Mouse (Mus musculus): ENCODE data around the gene Apba2. TPM values are rescaled to one million over a fixed set of nuclear protein-coding genes. Genes with fewer than 3 reads are reported as not detected.
A peak's percentile ranks its signal among the peaks of the same experiment; 100 is the strongest.

Apba2 gene
- total RNA-seq, 1 experiment from 2014 or later, result 1.1 TPM

DNA sequence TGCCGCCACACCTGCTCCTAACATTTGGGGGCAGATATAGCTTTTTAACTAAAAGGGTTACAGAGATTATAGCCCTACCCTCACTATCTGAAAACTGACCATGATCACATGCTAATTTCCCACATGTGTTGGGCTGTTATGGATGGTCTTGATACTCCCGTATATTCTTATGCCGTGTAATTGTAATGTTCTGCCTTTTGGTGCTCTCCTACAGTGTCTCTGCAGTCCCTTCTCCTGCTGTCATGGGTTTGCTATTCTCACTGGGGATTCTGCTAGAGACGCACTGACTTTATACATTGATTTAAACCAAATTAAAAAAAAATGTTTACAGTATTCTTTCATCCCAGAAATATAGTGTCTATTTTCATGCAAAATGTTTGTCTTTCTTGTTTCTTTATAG is 157.4 kb downstream of the Apba2 start:
- DNase-seq, result no peak

DNA sequence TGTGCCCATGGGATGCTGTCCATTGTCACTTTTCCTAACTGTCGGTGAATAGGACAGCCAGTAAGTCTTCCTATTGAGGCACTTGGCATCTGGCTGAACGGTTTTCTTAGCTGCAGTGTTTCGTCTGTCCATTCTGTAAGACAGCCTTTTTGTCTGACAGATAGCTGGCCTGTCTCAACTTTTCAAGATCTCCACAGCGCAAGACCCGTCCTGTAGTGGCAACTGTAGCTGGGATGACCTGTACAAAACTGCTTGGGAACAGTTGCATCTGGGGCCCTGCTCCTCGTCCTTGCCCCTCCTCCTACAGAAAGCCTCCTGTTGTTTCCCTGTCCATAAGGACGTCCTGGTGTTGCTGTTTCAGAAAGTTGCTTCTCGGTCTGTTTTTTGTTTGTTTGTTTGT is 157.8 kb downstream of the Apba2 start:
- DNase-seq, result no peak

DNA sequence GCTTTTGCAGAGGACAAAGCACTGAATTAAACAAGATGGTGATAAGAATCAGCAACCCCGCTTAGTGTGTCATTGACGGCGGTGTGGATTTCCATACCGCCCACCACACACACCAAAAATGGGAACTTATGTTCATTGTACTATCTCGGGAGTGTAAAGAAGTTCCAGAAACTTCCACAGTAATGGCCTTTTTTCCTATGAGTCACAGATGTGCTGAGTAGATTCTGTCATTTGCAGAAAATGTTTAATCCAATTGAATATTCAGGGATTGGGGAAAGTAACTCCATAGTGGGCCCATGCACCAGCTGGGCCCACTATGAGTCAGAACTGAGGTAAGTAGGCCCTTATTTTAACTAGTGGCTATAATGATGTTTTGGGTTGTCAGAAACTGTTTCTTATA is 161.0 kb downstream of the Apba2 start:
- no peak for DNase-seq

DNA sequence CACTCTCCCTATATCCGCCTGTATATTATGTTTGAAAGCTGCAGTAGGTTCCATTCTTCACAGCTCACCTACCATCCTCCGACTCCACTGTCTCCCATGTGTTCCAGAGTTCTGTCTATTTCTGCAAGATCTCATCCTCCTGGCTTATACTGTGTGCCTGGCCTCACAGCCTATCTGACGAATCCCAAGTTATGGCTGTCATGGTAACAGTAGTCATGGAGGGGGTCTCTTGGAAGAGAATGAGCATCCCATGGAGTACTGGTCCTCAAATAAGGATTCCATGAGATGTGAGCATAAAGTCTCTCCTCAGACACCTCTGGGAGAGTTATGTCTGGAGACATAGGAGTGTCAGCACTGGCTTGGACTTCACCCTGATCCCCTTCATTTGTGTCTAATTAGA is 162.1 kb downstream of the Apba2 start:
- no peak for DNase-seq

DNA sequence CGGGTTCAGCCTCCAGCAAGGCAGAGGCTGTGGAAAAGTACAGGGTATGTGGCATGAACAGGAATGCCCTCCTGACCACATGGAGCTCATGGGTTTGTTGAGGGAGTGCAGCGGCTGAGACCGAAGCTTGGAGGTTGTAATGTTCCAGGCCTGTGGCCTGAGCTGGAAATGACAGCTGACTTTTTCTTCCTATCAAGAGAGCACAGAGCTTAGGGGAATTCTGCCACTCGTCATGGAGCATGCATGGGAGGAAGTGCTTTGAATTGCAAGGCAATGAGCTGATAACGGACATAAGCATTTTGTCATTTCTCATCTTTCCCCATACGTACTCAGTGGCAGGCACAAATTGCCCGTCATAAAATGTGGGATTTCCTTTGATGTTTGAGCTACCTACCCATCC is 163.6 kb downstream of the Apba2 start:
- no peak for DNase-seq

DNA sequence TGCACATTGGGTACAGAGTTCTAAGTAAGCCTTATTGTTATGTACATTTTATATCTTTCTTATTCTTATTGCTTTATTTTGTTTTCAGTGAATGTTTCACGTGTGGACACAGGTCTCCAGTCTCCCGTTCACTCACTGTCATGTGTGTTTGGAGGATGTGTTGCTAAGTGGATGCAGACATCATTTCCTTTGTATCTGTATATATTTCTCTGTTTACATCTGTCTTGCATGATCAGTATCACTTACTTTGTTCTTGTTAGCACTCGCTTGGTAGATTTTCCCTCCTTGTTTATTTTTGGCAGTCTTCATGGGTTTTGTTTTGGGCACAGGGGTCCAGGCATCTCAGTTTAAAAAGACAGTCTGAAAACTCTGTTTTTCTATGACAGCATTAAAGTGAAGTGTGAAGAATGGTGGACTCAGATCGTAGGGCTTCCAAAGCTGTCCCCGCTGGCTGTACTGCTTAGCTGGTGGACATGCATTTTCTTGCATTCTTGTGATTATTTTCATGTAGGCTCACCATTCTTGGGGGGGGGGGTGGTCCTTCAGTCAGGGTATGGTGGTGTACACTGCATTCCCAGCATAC is 164.3 kb downstream of the Apba2 start:
- DNase-seq, result no peak

DNA sequence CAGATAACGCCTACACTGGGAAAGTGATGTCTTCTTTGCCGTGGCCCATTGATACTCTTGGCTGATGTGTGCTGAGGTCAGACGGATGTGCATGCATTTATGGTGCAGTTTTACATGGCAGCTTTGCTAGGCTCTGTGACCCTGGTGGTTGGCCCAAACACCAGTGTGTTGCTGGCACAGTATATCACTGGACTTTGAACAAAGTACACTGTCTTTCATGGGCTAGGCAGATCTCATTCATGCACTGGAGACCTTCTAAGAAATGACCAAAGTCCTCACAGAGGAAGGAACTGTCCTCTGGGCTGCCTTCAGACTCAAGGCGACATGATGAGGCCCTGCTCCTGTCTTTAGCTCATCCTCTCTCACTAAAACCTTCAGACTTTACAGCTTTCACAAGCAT is 166.5 kb downstream of the Apba2 start:
- DNase-seq, result no peak

DNA sequence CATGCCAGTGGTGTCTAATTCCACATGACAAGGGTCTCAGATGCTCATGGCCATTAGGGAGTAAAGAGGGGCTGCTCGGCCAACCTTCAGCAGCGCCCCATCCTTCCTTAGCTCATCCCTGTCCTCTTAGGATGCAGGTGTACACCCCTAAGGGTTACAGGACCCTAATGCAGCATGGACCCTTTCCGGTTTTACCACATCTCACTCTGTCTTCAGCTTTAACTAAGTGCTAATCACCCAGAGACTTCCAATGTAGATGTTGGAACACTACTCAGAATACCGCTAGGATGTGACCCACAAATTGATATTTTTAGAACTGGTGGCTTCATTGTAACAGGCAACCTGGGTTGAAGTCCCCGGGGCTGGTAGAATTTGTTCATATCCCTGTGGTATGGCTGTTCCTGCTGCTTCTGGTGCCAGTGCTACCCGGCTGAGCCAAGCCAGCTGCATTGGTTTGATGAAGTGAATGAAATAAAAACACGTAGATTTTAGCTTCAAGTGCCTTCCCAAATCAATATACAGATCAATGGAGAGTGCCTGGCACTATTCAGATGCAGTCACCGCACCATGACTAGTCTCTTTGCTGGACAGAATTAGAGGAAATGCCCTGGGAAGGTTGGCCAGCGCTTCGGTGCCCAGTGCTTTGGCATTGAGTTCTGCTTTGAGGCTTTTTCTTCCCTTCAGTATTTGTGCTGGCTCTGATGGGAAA is 178.4 kb downstream of the Apba2 start:
- no peak for DNase-seq

DNA sequence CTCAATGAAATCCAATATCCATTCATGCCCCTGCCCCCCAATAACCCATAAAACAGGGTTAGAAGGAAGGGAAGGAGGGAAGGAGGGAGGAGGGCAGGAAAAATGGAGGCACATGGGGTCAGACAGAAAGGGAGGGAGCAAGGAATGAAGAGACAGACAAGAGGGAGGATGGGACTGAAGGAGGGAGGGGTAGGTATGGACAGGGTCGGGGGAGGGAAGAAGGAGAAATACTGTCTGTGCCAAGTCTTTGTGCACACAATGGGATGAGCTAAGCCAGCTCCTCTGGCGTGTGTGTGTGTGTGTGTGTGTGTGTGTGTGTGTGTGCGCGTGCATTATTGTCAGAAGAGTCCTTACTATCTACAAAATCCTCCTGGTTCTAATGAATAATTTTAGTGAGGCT is 183.4 kb downstream of the Apba2 start:
- DNase-seq, result no peak

DNA sequence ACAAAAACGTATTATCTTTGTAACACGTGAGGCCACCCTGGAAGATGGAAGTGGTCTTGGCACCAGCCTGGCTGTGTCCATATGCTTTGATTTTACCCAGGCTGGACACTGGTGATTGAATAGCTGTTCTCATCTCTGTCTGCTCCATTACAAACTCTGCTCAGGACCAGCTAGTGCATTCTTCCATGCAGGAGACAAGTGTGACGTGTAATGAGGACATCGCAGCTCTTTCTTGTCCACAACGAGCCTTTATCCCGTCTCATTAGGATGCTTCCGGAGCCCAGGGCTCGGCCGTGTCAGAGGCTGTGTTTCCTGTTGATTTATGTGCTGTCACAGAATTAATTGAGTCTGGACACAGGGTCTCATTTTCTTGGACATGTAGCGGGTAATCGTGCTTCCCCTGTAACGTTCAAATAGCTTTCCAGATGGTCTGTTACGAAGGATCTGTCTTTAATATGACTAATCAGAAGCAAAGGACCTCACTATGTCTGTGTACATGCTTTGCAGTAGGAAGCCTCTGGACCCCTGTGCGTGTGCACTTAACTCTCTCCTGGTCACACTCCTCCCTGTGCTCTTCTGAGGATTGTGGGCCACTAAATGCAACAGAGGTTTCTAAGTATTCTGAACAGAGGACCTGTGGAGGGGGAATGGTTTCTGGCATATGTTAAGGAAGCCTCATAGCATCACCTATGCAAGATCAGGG is 186.8 kb downstream of the Apba2 start:
- DNase-seq, result no peak

DNA sequence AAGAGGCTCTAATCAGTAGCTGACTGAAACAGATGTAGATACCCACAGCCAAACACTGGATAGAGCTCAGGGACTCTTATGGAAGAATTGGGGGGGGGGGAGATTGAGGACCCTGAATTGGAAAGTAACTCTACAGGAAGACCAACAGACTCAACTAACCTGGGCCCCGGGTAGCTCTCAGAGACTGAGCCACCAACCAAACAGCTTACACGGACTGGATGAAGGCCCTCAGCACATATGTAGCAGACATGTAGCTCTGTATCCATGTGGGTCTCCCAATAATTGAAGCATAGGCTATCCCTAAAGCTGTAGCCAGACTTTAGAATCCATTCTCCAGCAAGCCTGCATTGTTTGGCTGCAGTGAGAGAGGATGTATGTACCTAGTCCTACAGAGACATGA is 190.3 kb downstream of the Apba2 start:
- no peak for DNase-seq

DNA sequence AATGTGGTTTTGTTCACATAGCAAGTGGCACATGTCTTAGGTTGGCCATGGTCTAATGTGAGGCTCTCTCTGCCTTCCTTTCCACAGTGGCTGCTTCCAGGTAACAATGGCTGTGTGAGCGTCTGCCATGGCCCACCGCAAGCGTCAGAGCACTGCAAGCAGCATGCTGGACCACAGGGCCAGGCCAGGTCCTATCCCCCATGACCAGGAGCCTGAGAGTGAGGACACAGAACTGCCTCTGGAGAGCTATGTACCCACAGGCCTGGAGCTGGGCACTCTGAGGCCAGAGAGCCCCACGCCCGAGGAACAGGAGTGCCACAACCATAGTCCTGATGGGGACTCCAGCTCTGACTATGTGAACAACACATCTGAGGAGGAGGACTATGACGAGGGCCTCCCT is 193.4 kb downstream of the Apba2 start:
- DNase-seq, result no peak

DNA sequence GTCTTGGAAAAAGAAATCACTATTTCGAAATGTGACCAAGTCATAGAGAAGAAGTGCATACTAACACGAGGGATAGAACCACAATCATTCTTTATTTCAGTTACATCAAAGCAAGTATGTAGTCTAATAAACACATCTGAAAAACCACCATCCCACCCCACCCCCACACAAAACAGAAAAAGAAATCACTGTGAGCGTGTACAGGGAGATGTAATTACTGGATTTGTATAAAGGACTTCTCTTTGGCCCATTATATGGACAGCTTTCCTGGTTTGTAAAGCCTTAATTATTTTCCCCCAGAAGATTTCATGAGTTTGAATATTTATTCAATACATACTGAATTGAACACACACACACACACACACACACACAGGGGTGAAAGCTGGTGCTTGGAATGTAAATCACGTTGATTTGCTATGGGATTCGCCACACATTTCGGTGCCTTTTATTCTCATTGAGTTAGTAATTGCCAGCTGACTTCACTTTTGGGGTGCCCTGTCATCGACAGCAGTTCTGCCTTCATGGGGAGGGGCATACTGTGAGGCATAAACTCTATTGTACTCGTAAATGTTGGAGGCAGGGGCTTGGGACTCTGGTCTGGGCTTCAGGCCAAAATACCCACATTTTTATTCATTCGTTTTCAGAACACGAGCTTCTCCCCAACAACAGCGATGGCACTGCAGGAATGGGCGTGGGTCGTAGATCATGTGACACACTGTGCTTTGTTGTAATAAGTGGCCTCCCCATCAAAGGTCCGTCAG is 195.2 kb downstream of the Apba2 start:
- DNase-seq, result no peak

DNA sequence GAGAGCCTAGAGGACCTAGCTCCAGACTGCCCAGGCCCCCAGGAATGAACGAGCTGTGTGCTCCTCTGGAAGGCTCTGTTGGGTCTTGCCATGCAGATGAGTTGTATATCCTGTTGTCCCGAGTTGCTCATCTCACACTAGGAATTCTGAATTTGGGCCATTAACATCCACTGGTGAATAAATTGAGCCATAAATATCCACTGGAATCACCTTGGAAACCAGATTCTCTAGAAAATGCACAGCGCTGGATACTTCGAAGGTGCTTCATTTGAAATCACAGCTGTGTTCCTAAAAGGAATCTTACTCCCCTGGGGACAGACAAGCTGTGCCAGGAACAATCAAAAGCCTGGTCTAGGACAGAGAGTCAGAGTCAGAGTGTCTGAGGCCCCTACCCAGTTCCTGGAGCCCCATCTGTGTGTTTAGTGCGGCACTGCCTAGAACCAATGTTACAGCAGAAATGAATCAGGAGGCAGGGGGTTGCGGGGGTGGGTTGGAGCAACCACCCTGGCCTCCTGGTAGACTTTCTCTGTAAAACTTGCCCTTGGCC is 196.4 kb downstream of the Apba2 start:
- no peak for DNase-seq

DNA sequence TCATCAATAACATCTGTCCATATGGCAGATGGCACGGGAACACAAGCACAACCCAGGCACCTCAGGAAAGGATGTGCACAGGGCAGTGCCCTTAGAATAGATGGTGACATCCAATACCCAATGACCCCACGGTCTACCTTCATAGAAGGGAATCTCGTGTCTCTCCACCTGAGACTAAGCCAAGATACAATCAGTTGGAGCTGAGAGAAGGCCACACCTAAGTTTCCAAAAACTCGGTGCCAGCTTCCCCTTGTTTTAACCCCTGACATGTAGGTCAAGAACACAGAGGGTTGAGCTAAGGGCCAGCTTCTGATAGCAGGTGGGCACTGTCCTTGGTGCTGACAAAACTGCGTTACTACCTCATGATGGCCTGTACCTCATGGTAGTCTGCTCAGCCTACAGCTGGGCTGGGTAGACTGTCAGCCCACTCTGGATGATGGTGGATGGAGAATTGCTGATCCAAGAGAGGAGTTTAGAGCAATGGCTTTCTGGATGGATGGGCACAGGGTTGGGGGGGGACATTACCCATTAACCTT is 202.6 kb downstream of the Apba2 start:
- no peak for DNase-seq

DNA sequence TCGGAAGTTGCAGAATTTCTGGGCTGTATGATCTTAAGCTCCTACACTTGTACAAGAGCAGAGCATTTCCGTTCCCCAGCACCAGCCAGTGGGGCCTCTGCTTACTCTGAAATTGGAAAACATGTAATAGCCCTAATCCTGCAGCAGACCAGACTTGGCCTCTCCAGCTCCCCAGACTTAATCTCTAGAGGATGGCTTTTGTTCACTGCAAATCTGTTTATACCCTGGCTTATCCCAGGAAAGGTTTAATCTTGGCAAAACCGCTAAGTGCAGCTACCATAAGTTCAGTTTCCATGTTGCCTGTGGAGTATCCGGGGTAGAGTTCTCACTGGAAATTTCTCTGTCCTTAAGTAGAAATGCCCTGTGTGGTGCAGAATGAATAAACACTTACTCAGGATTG is 206.7 kb downstream of the Apba2 start:
- no peak for DNase-seq

DNA sequence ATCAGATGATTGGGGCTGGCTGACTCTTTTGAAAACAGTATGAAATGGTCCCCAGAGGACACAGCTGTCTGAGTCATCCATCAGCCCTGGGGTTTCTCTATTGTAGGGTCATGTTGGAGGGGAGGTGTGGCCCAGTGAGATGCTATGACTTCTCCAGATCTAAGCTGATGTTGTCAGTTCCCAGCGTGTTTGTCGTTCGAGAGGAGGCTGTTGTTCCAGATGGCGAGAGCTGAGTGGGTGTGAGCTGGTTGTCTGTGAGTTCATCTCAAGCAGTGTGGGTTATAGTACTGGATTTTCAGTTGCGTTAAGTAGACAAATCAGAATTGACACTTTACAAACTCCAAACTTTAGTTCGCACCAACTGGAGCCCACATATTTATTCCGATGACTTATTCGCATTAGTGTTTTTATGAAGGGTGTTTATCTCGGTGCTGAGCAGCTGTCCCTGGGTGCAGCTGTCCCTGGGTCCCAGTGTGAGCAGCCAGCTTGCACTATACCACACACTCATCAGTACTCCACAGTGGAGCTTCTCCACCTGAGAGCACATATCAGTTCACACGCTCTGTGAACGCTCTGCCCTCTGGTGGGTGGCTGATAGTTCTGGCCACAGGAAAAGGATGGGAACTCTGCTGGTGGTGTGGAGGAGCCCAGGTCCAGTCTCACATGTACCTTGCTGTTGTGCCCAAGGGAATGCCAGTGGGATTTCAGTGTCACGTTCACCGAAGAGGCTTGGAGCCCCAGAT is 208.2 kb downstream of the Apba2 start:
- DNase-seq, result no peak

DNA sequence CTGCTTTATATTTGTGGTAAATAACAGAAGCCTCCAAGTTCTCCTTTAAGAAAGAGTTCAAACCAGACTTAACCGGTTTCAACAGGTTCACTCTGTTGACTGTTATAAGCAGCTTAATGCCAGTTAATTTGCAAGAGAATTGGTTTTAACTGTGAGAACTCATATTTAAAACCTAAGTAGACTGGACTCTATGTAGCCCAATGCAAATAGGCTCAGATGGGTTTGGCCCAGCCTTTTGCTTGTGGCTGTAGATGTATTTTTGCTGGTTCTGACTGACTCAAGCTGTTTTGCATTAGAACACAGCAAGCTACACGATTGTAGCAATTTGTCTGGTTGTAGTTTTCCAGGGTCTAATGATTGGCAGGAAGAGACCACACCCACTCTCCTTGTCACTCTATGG is 214.8 kb downstream of the Apba2 start:
- DNase-seq, result no peak

DNA sequence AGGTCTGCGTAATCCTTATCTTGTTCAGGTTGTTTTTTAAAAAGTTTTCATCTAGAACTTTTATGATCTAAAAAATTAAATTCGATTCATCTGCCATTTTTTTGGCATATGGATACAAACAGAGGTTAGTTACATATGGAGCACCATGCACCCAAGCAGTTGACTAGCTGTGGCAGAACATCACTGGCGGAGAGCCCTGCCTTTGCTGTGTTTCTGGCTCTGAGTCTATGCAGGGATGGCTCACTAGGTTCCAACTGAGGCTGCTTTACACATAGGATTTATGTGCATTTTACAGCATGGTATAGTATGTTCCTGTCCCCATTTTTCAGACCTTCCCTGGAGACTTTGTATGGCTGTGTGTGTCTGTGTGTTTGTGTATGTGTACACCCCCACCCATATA is 221.8 kb downstream of the Apba2 start:
- no peak for DNase-seq

DNA sequence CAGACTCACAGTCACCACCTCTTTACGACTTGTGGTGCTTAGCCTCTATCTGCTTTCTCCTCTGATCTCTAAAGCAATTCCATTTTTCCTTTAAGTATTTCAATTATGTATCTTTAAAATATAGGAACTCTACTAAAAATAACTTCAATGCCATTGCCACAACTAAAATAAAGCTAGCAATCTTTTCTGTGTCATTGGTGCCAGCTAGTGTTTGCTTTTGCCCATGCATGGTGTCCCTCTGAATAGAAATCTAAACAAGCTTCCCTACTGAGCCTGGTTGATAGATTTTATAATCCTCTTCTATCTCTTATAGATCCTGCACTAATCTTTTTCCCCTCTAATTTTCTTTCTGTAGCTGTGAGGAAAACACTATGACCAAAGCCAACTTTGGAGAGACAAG is 222.9 kb downstream of the Apba2 start:
- no peak for DNase-seq

DNA sequence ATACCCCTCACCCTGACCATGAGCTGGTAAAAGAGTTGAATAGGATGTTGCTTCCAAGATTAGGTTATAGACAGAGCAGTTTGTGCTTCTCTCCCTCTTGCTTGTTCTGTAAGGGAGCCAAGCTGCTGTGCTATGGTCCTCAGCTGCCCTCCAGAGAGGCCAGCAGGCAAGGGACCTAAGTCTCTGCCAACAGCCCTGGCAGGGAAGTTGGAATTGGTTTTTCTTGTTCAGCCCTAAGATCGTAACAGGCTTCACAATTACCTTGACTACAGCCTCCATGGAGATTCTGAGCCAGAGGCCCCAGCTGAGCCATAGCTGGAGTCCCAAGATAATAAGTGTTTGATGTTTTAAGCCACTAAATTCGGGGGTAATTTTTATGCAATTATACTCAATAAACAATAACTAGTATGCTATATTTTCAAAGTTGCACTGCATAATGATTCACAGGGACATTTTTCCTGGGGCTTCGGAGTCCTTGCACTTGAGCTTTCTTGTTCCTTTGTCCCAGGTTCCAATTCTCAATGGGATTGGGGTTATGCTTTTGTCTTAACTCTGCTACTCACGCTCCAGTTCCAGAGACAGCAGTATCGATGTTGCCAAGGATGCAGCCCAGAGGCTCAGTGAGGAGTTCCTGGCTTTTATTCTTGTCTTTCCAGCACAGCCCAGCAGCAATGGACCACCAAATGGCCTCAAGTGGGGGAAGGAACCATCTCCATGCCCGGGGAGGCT is 224.6 kb downstream of the Apba2 start:
- peak; percentile 48 for DNase-seq

Data from adrenal gland, postnatal 14 days (tissue).